Mouse (Mus musculus) embryonic facial prominence, embryonic 11.5 days (tissue): ENCODE measurements at regions not wholly inside any gene's neighbourhood (a gene's known extent, or its start where the extent isn't known, plus 50 kb on each side); places are given as distances from the start of the nearest gene placed in this dataset.

Experiments used
- ATAC-seq: fragments of 200-750 bp; cut with Nextera tagmentation; replicated peaks from 2 replicates; pipeline ENCODE4 v1.8.0; 2017; ENCODE audit warnings: low read depth; ENCODE audit not compliant: insufficient number of reproducible peaks, low FRiP score, low TSS enrichment
- DNase-seq: peaks from one replicate; pipeline ENCODE4 v3.0.0-alpha.2; 2015; ENCODE audit warnings: low spot score
- H3K27ac ChIP-seq: fragments of 300-500 bp; sonication (generic); replicated peaks from 2 replicates; pipeline ENCODE4 v1.5.1; 2014; ENCODE audit warnings: mild to moderate bottlenecking, low read depth, low read length, control low read depth
- H3K27me3 ChIP-seq: fragments of 300-500 bp; sonication (generic); 2 replicates; pipeline ENCODE4 v1.6.1; 2014; ENCODE audit warnings: mild to moderate bottlenecking, low read length, moderate library complexity, mixed read lengths; ENCODE audit not compliant: control insufficient read depth, insufficient read depth
- H3K36me3 ChIP-seq: fragments of 300-500 bp; sonication (generic); replicated peaks from 2 replicates; pipeline ENCODE4 v1.6.1; 2014; ENCODE audit warnings: low read depth, mild to moderate bottlenecking, low read length, moderate library complexity, mixed read lengths; ENCODE audit not compliant: control insufficient read depth, insufficient read depth
- H3K4me1 ChIP-seq: fragments of 300-500 bp; sonication (generic); 2 replicates; pipeline ENCODE4 v1.6.1; 2014; ENCODE audit warnings: low read length, mixed read lengths; ENCODE audit not compliant: control insufficient read depth, insufficient read depth
- H3K4me2 ChIP-seq: fragments of 300-500 bp; sonication (generic); 2 replicates; pipeline ENCODE4 v1.6.1; 2014; ENCODE audit warnings: low read depth, mild to moderate bottlenecking, control low read depth, low read length, moderate library complexity
- H3K4me3 ChIP-seq: fragments of 300-500 bp; sonication (generic); 2 replicates; pipeline ENCODE4 v1.5.1; 2014; ENCODE audit warnings: low read depth, low read length, control low read depth
- H3K9ac ChIP-seq: fragments of 300-500 bp; sonication (generic); replicated peaks from 2 replicates; pipeline ENCODE4 v1.6.1; 2014; ENCODE audit warnings: mild to moderate bottlenecking, control low read depth, low read length
- H3K9me3 ChIP-seq: fragments of 300-500 bp; sonication (generic); replicated peaks from 2 replicates; pipeline ENCODE4 v1.6.1; 2016; ENCODE audit warnings: mild to moderate bottlenecking, low read length, inconsistent platforms, mixed read lengths; ENCODE audit not compliant: control insufficient read depth
- WGBS: fragments of 180-500 bp; shearing (Covaris S2); extraction: QIAGEN DNeasy Blood & Tissue Kit; methylation state at CpG from one replicate; pipeline ENCODE4 v1.1.7; 2014; 5-methylcytosine and 5-hydroxymethylcytosine counted together

DNA sequence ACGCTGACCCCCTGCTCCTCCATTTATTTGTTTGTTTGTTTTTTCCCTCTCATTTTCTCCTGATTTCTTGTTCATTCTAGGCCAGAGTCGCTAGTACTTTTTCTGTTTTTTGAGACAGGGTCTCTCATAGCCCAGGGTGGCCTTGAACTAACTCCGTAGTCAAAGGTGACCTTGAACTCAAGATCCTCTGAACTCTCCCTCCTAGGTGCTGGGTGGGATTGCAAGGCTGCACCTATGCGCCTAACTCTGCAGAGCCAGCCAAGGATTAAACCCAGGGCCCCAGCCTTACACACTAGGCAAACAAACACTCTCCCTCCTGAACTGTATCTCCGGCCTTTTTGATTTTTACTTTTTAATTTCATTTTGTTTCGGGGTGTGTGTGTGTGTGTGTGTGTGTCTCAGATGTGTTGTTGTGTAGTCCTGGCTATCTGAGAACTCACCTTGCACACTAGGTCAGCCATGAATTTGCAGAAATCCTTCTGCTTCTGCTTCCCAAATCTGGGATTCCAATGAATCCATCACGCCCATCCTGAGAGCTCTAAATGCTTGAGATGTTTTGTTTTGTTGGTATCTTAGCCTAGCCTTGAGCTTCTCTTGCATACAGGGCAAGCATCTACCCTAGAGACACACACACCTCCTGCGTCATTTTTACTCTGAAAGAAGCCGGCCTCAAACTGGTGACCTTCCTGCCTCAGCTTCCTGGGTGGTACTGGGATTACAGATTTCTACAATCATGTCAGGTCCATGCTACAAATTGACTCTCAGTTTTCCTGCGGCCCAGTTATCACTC, 56.3 kb upstream of the Tbx3 start:
- no peaks in the 10 kb centered on the region for H3K36me3 ChIP-seq
- DNase-seq, result no peak
- 86% methylated on average over 10 of the region's 10 CpGs for whole genome bisulfite sequencing
- no peak overlapping the region for H3K27ac ChIP-seq
- H3K9me3 ChIP-seq, result no peaks in the 10 kb centered on the region
- no peak overlapping the region for H3K4me2 ChIP-seq
- H3K4me1 ChIP-seq, result no peaks in the 10 kb centered on the region
- H3K4me3 ChIP-seq, result no peak overlapping the region
- no peak for ATAC-seq
- no peak overlapping the region for H3K9ac ChIP-seq
- H3K27me3 ChIP-seq, result no peaks in the 10 kb centered on the region

DNA sequence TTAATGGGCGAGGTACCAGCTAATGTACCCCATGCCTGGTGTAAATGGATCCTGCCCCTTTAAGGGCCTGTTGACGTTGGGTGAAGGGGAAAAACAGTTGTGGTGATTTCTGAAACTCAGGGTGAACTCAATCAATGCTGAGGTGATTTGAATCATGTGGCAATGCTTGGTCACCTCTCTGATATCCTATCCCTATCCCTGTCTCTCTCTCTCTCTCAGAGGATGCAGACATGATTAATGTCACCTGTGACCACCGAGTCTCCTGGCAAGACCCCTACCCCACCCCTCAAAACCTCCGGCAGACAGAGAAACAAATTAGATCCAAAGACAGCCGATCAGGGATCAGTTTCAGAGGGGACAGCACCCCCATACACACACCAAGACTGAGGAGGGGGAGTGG, 54.8 kb upstream of the Tbx3 start:
- H3K27ac ChIP-seq, result no peak overlapping the region
- no peak overlapping the region for H3K9ac ChIP-seq
- H3K4me3 ChIP-seq, result no peak overlapping the region
- H3K4me2 ChIP-seq, result no peak overlapping the region
- H3K27me3 ChIP-seq, result no peaks in the 10 kb centered on the region
- no peaks in the 10 kb centered on the region for H3K36me3 ChIP-seq
- no peaks in the 10 kb centered on the region for H3K9me3 ChIP-seq
- 0 out of 2 replicates have a peak, but pooled peaks cover 2% of the 10 kb centered on the region for H3K4me1 ChIP-seq
- ATAC-seq (0 out of 2 replicates have a peak, but pooled peaks have one; percentile 30), DNase-seq (peak; percentile 54)
- 23% methylated on average over 5 of the region's 5 CpGs for WGBS

DNA sequence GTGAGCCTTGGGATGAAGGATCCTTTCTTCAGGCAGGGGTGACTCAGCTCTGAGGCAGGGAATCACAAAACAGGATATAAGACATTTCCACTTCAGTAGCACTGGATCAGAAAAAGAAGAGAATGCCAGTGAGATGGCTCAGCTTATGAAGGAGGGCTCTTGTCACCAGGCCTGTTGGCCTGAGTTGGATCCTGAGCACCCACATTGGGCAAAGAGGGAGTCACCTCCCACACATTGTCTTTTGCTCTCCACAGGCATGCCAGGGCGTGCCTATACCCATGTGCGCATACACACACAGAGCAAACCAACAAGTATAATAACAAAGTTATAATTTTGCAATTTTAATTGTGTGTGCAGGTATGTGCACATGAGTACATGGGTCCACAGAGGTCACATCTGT, 52.6 kb upstream of the Tbx3 start:
- Histone ChIP-seq H3K9ac (no peak overlapping the region), H3K4me1 (0 out of 2 replicates have a peak, but pooled peaks cover 2% of the 10 kb centered on the region), H3K9me3 (no peaks in the 10 kb centered on the region), H3K27ac (no peak overlapping the region), H3K4me3 (no peak overlapping the region), H3K36me3 (no peaks in the 10 kb centered on the region), H3K4me2 (no peak overlapping the region), H3K27me3 (no peaks in the 10 kb centered on the region)
- DNase-seq, result no peak
- 89% methylated on average over 2 of the region's 2 CpGs for WGBS
- ATAC-seq, result no peak

GRCm38 (mm10) chr5:119619906-119620305, 50.6 kb upstream of the Tbx3 start:
- DNase-seq (peak; percentile 68), ATAC-seq (no peak)
- Histone ChIP-seq H3K4me3 (no peak overlapping the region), H3K9ac (no peak overlapping the region), H3K4me1 (0 out of 2 replicates have a peak, but pooled peaks cover 2% of the 10 kb centered on the region), H3K4me2 (no peak overlapping the region), H3K9me3 (no peaks in the 10 kb centered on the region), H3K27ac (0 out of 2 replicates have a peak overlapping the region, but pooled peaks have one; percentile 49), H3K27me3 (no peaks in the 10 kb centered on the region), H3K36me3 (no peaks in the 10 kb centered on the region)
- 16% methylated on average over 8 of the region's 8 CpGs for WGBS
